In genomic region chr11:118254159-118254951, GRCm38 (mm10) we compare ENCODE assay signal across 7 mouse cellular contexts. TPM values are rescaled to one million over a fixed set of nuclear protein-coding genes. Genes with fewer than 3 reads are reported as not detected.
DNase-seq lines count a peak whose midpoint lies in the region; ATAC-seq and TF ChIP-seq lines count a peak whose summit lies in the region.

No protein-coding gene starts in this region.

- peak; percentile 86 for ATAC-seq in common myeloid progenitor, adult 5-6 weeks (replicated peaks; ENCODE audit: low read depth, poor library complexity, severe bottlenecking)
- ATAC-seq in heart, postnatal 0 days (ENCODE audit: insufficient read depth, low read depth), result no peak

- no peaks in the 10 kb centered on the region for H3K27me3 ChIP-seq in heart, postnatal 0 days (ENCODE audit: control insufficient read depth, insufficient read depth, low read length)
- no peaks in the 10 kb centered on the region for H3K27me3 ChIP-seq in small intestine, adult 2 months (ENCODE audit: control insufficient read depth, insufficient read depth, low read length)

- H3K4me1 ChIP-seq in heart, postnatal 0 days (ENCODE audit: control insufficient read depth, insufficient read depth), result peaks cover 12% of the 10 kb centered on the region; the same call in 1 of the 2 replicates
- H3K4me1 ChIP-seq in small intestine, adult 2 months (ENCODE audit: control insufficient read depth, insufficient read depth, insufficient read length, low read length), result peaks cover 8% of the 10 kb centered on the region

- TF ChIP-seq CTCF in heart, postnatal 0 days (IDR thresholded peaks at IDR 0.05; ENCODE audit: low read depth), result no peak
- TF ChIP-seq CTCF in small intestine, adult 2 months (IDR thresholded peaks at IDR 0.05; ENCODE audit: extremely low read depth, insufficient read length, insufficient replicate concordance, low read depth, low read length), result no peak

- H3K27ac ChIP-seq in heart, postnatal 0 days (ENCODE audit: low read depth), result peak overlapping the region; percentile 21; the same call in 1 of the 2 replicates
- peak overlapping the region; percentile 40 for H3K27ac ChIP-seq in small intestine, adult 2 months (ENCODE audit: insufficient read depth, low read depth, low read length)

- peaks cover 23% of the 10 kb centered on the region for H3K36me3 ChIP-seq in heart, postnatal 0 days (replicated peaks; ENCODE audit: control insufficient read depth, insufficient read depth, low read length)
- peaks cover 10% of the 10 kb centered on the region for H3K36me3 ChIP-seq in small intestine, adult 2 months (ENCODE audit: control insufficient read depth, insufficient read depth, low read length)

- TF ChIP-seq POLR2A in small intestine, adult 2 months (IDR thresholded peaks at IDR 0.05; ENCODE audit: low read depth, low read length), result no peak

- 60% methylated on average over 15 of the region's 15 CpGs for WGBS in heart, postnatal 0 days
- WGBS in large intestine, adult 2 months, result 15% methylated on average over 15 of the region's 15 CpGs
- 24% methylated on average over 15 of the region's 15 CpGs for WGBS in small intestine, adult 2 months

- no peaks in the 10 kb centered on the region for H3K9me3 ChIP-seq in heart, postnatal 0 days (replicated peaks; ENCODE audit: control insufficient read depth, low read length)

- no peak overlapping the region for H3K9ac ChIP-seq in heart, postnatal 0 days (replicated peaks; ENCODE audit: low read depth, low read length)

- no peak for TF ChIP-seq EP300 in heart, postnatal 0 days (IDR thresholded peaks at IDR 0.05; ENCODE audit: low read depth)

- peak; percentile 43 for DNase-seq in urinary bladder, postnatal 25 days (ENCODE audit: low spot score)
- no peak for DNase-seq in urinary bladder, adult 2 months (ENCODE audit: low spot score)
- DNase-seq in heart, postnatal 0 days (ENCODE audit: low spot score), result no peak
- DNase-seq in large intestine, adult 2 months (ENCODE audit: low read depth, low spot score), result peak; percentile 51
- peak; percentile 92 for DNase-seq in lung, postnatal 10 days

- H3K4me3 ChIP-seq in heart, postnatal 0 days (ENCODE audit: low read depth, low read length), result no peak overlapping the region
- H3K4me3 ChIP-seq in small intestine, adult 2 months (ENCODE audit: low read depth, low read length), result no peak overlapping the region

- H3K4me2 ChIP-seq in heart, postnatal 0 days (ENCODE audit: low read depth, low read length), result no peak overlapping the region

RNA-seq across cellular contexts. Expression of gene Cyth1, which starts 6.0 kb away (rescaled TPM):
- polyA plus RNA-seq in urinary bladder, adult 2 months (2012; rRNA removed), result 21.0 and 23.2 TPM in 2 replicates
- total RNA-seq in common myeloid progenitor, adult 5-6 weeks (2017), result 35.6 and 37.5 TPM in 2 replicates
- 49.8 and 50.1 TPM in 2 replicates for total RNA-seq in heart, postnatal 0 days (2014; rRNA removed; ENCODE audit: low replicate concordance)
- polyA plus RNA-seq in heart, postnatal 0 days (2015; fragmentation: Nextera tagmentation; extraction: Ambion mirVana), result 21.4 TPM in 2 replicates
- polyA plus RNA-seq in large intestine, adult 2 months (2012; rRNA removed), result 16.7 and 22.4 TPM in 2 replicates
- 8.5 and 19.6 TPM in 2 replicates for polyA plus RNA-seq in small intestine, adult 2 months (2012; rRNA removed)

RNA-seq across cellular contexts. Expression of gene Usp36, which starts 35.7 kb away (rescaled TPM):
- polyA plus RNA-seq in urinary bladder, adult 2 months (2012; rRNA removed), result 17.7 and 20.9 TPM in 2 replicates
- total RNA-seq in common myeloid progenitor, adult 5-6 weeks (2017), result 9.9 and 14.9 TPM in 2 replicates
- total RNA-seq in heart, postnatal 0 days (2014; rRNA removed; ENCODE audit: low replicate concordance), result 10.4 and 18.3 TPM in 2 replicates
- 5.5 and 6.6 TPM in 2 replicates for polyA plus RNA-seq in heart, postnatal 0 days (2015; fragmentation: Nextera tagmentation; extraction: Ambion mirVana)
- 10.4 and 11.2 TPM in 2 replicates for polyA plus RNA-seq in large intestine, adult 2 months (2012; rRNA removed)
- 10.8 and 11.5 TPM in 2 replicates for polyA plus RNA-seq in small intestine, adult 2 months (2012; rRNA removed)

Comparison
In these comparisons a context has a peak if more than half of its experiments do, and no peak if none do; other contexts are left out.
1. DNase-seq: peak in urinary bladder, postnatal 25 days (single experiment), large intestine, adult 2 months (single experiment) and lung, postnatal 10 days (single experiment); none in urinary bladder, adult 2 months (single experiment) and heart, postnatal 0 days (single experiment).